Mouse (Mus musculus): ENCODE results near the gene Bcor. TPM values are rescaled to one million over a fixed set of nuclear protein-coding genes. Genes with fewer than 3 reads are reported as not detected.

The Bcor gene
- total RNA-seq, 2 experiments from 2014 or later = 20.8 to 20.9 TPM

- no peak for DNase-seq (ENCODE audit: low spot score in 2 of 2)
These were observed 152.2 kb downstream of the Bcor start for GRCm38 (mm10) chrX:12007832-12008540.

- no peak for DNase-seq (ENCODE audit: low spot score in 2 of 2)
These were observed 153.0 kb downstream of the Bcor start for GRCm38 (mm10) chrX:12006882-12007753.

- peak; percentile 56 to 82 for DNase-seq (ENCODE audit: low spot score in 2 of 2)
These were observed 153.9 kb downstream of the Bcor start for GRCm38 (mm10) chrX:12006031-12006881.

GRCm38 (mm10) chrX:12005181-12006030 is 154.7 kb downstream of the Bcor start:
- no peak for DNase-seq (ENCODE audit: low spot score in 2 of 2)

- no peak for DNase-seq (ENCODE audit: low spot score in 2 of 2)
These were observed 155.7 kb downstream of the Bcor start for GRCm38 (mm10) chrX:12004416-12004815.

- no peak for DNase-seq (ENCODE audit: low spot score in 2 of 2)
These were observed 156.2 kb downstream of the Bcor start for GRCm38 (mm10) chrX:12003947-12004346.

GRCm38 (mm10) chrX:12003539-12003938 is 156.6 kb downstream of the Bcor start:
- DNase-seq (ENCODE audit: low spot score in 2 of 2) = no peak

- DNase-seq (ENCODE audit: low spot score in 2 of 2) = no peak
These were observed 157.0 kb downstream of the Bcor start for GRCm38 (mm10) chrX:12003106-12003505.

GRCm38 (mm10) chrX:12002596-12002995 is 157.6 kb downstream of the Bcor start:
- no peak for DNase-seq (ENCODE audit: low spot score in 2 of 2)

- no peak for DNase-seq (ENCODE audit: low spot score in 2 of 2)
These were observed 158.2 kb downstream of the Bcor start for GRCm38 (mm10) chrX:12001969-12002368.

- DNase-seq (ENCODE audit: low spot score in 2 of 2) = no peak
These were observed 158.8 kb downstream of the Bcor start for GRCm38 (mm10) chrX:12001336-12001735.

GRCm38 (mm10) chrX:12000620-12001019 is 159.5 kb downstream of the Bcor start:
- no peak for DNase-seq (ENCODE audit: low spot score in 2 of 2)

GRCm38 (mm10) chrX:11999951-12000350 is 160.2 kb downstream of the Bcor start:
- DNase-seq (ENCODE audit: low spot score in 2 of 2) = no peak

- peak in 1 of 2 experiments; percentile 42 for DNase-seq (ENCODE audit: low spot score in 2 of 2)
These were observed 161.2 kb downstream of the Bcor start for GRCm38 (mm10) chrX:11998934-11999336.

GRCm38 (mm10) chrX:11996891-11997290 is 163.3 kb downstream of the Bcor start:
- no peak for DNase-seq (ENCODE audit: low spot score in 2 of 2)

- no peak for DNase-seq (ENCODE audit: low spot score in 2 of 2)
These were observed 163.7 kb downstream of the Bcor start for GRCm38 (mm10) chrX:11996489-11996888.

- DNase-seq (ENCODE audit: low spot score in 2 of 2) = no peak
These were observed 166.3 kb downstream of the Bcor start for GRCm38 (mm10) chrX:11993641-11994419.

GRCm38 (mm10) chrX:11989471-11989870 is 170.7 kb downstream of the Bcor start:
- DNase-seq (ENCODE audit: low spot score in 2 of 2) = no peak

- no peak for DNase-seq (ENCODE audit: low spot score in 2 of 2)
These were observed 171.8 kb downstream of the Bcor start for GRCm38 (mm10) chrX:11988191-11988896.
